Mouse (Mus musculus) brain, embryonic 14.5 days (tissue): ENCODE measurements around the gene Ccdc106.
"Not testable (repeated sequence)": the region's sequence is repeated elsewhere in the genome, so short reads cannot be mapped to it uniquely, and the experiment has no call there.

Source experiments
- CTCF ChIP-seq: fragments of 200-500 bp; IDR thresholded peaks from 2 replicates; pipeline ENCODE4 v1.5.1; 2012; ENCODE audit warnings: inconsistent platforms, mild to moderate bottlenecking, moderate library complexity, borderline replicate concordance; ENCODE audit not compliant: insufficient read depth, insufficient read length; ENCODE audit errors: extremely low read depth
- POLR2A ChIP-seq: fragments of 200-500 bp; IDR thresholded peaks from 2 replicates; pipeline ENCODE4 v1.6.1; 2012; ENCODE audit warnings: mild to moderate bottlenecking, inconsistent platforms, borderline replicate concordance; ENCODE audit not compliant: poor library complexity, insufficient read depth, insufficient read length, severe bottlenecking; ENCODE audit errors: extremely low read depth

DNA sequence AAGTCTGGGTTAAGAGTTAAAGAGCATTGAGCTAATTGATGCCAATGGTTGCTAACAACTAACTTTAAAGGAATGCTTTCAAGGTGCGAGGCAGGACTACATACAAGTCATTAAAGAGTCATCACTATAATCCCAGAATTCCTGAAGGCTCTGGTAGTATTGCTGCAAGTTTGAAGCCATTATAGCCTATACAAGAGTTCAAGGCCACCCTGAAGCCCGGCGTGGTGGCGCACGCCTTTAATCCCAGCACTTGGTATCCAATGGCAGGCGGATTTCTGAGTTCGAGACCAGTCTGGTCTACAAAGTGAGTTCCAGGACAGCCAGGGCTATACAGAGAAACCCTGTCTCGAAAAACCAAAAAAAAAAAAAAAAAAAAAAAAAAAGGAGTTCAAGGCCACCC lies 777 bp upstream of the Ccdc106 start:
- not testable (repeated sequence) for TF ChIP-seq CTCF, POLR2A
